Mouse (Mus musculus) c-Kit-positive CD71-positive TER-119-positive erythroid progenitor cells, embryonic 14.5 days (primary cell): ENCODE results near the gene Kcnv2.

Experiments used
- DNase-seq: peaks from one replicate; pipeline ENCODE4 v3.0.0-alpha.2; 2013; ENCODE audit warnings: low spot score

Kcnv2 gene

GRCm38 (mm10) chr19:27322281-27322680, at the start of gene Kcnv2:
TSS of gene Kcnv2 (plus strand) at chr19:27322588.
- DNase-seq: no peak

- DNase-seq: no peak
Observed at GRCm38 (mm10) chr19:27273385-27273784, 49.0 kb upstream of the Kcnv2 start.

GRCm38 (mm10) chr19:27274382-27274781, 48.0 kb upstream of the Kcnv2 start:
- no peak for DNase-seq

GRCm38 (mm10) chr19:27279174-27279573, 43.2 kb upstream of the Kcnv2 start:
- no peak for DNase-seq

- no peak for DNase-seq
Observed at GRCm38 (mm10) chr19:27310039-27310438, 12.3 kb upstream of the Kcnv2 start.

- DNase-seq: no peak
Observed at GRCm38 (mm10) chr19:27311311-27311710, 11.1 kb upstream of the Kcnv2 start.

GRCm38 (mm10) chr19:27312266-27313079, 9.9 kb upstream of the Kcnv2 start:
- DNase-seq: no peak

- no peak for DNase-seq
Observed at GRCm38 (mm10) chr19:27313080-27313413, 9.3 kb upstream of the Kcnv2 start.

GRCm38 (mm10) chr19:27316313-27317258, 5.8 kb upstream of the Kcnv2 start:
- no peak for DNase-seq

GRCm38 (mm10) chr19:27317337-27317736, 5.1 kb upstream of the Kcnv2 start:
- no peak for DNase-seq

GRCm38 (mm10) chr19:27322911-27323627, 681 bp downstream of the Kcnv2 start:
- no peak for DNase-seq

- no peak for DNase-seq
Observed at GRCm38 (mm10) chr19:27325558-27325957, 3.2 kb downstream of the Kcnv2 start.

GRCm38 (mm10) chr19:27327569-27327968, 5.2 kb downstream of the Kcnv2 start:
- no peak for DNase-seq

- no peak for DNase-seq
Observed at GRCm38 (mm10) chr19:27328166-27328565, 5.8 kb downstream of the Kcnv2 start.

GRCm38 (mm10) chr19:27328644-27329043, 6.3 kb downstream of the Kcnv2 start:
- no peak for DNase-seq

- DNase-seq: no peak
Observed at GRCm38 (mm10) chr19:27332207-27332794, 9.9 kb downstream of the Kcnv2 start.

- DNase-seq: no peak
Observed at GRCm38 (mm10) chr19:27336126-27336917, 13.9 kb downstream of the Kcnv2 start.

- no peak for DNase-seq
Observed at GRCm38 (mm10) chr19:27346501-27346900, 24.1 kb downstream of the Kcnv2 start.

GRCm38 (mm10) chr19:27351700-27352099, 29.3 kb downstream of the Kcnv2 start:
- no peak for DNase-seq

- DNase-seq: no peak
Observed at GRCm38 (mm10) chr19:27360381-27360780, 38.0 kb downstream of the Kcnv2 start.

- DNase-seq: no peak
Observed at GRCm38 (mm10) chr19:27363891-27364290, 41.5 kb downstream of the Kcnv2 start.
